Mouse (Mus musculus) C2C12 (cell line): ENCODE results near the gene Ddx17. TPM values are rescaled to one million over a fixed set of nuclear protein-coding genes. Genes with fewer than 3 reads are reported as not detected.

Experiments
- H3K27me3 ChIP-seq: one replicate; pipeline ENCODE4 v1.6.1; 2011; ENCODE audit not compliant: control insufficient read depth, insufficient read depth, insufficient read length
- H3K36me3 ChIP-seq: one replicate; pipeline ENCODE4 v1.6.1; 2011; ENCODE audit not compliant: control insufficient read depth, insufficient read depth
- H3K4me3 ChIP-seq: one replicate; pipeline ENCODE4 v1.5.1; 2011; ENCODE audit warnings: mild to moderate bottlenecking, control low read depth; ENCODE audit not compliant: poor library complexity, insufficient read depth, severe bottlenecking
- H3K79me2 ChIP-seq: one replicate; pipeline ENCODE4 v1.6.1; 2011; ENCODE audit not compliant: control insufficient read depth, insufficient read depth
- H3K79me3 ChIP-seq: one replicate; pipeline ENCODE4 v1.6.1; 2011; ENCODE audit warnings: low read depth, control low read depth
- H3ac ChIP-seq: one replicate; pipeline ENCODE3; 2011; ENCODE audit warnings: low read depth; ENCODE audit not compliant: control insufficient read depth, insufficient read length
- CEBPB ChIP-seq: IDR thresholded peaks from one replicate; pipeline ENCODE4 v1.6.1; 2011; ENCODE audit warnings: low read depth, mild to moderate bottlenecking, control low read depth, moderate library complexity
- CTCF ChIP-seq: IDR thresholded peaks from one replicate; pipeline ENCODE4 v1.5.1; 2011; ENCODE audit not compliant: control insufficient read depth, insufficient read depth, insufficient read length
- FOSL1 ChIP-seq: IDR thresholded peaks from one replicate; pipeline ENCODE4 v1.8.0; 2011; ENCODE audit warnings: mild to moderate bottlenecking, low read length; ENCODE audit not compliant: poor library complexity, insufficient read depth, severe bottlenecking
- MAX ChIP-seq: IDR thresholded peaks from one replicate; pipeline ENCODE4 v1.6.1; 2011; ENCODE audit warnings: mild to moderate bottlenecking, control low read depth
- MYOD1 ChIP-seq: IDR thresholded peaks from one replicate; pipeline ENCODE4 v1.6.1; 2011; ENCODE audit warnings: low read depth; ENCODE audit not compliant: control insufficient read depth, insufficient read length
- MYOG ChIP-seq: IDR thresholded peaks from one replicate; pipeline ENCODE4 v1.6.1; 2011; ENCODE audit not compliant: control insufficient read depth, insufficient read length; ENCODE audit errors: extremely low read depth
- USF1 ChIP-seq: IDR thresholded peaks from one replicate; pipeline ENCODE4 v1.6.1; 2011; ENCODE audit warnings: low read depth, mild to moderate bottlenecking, control low read depth, moderate library complexity
- polyA plus RNA-seq: library from polyadenylated mRNA; unstranded; fragments of >200 nt; fragmentation: generic; extraction: Trizol; gene quantifications from one replicate; pipeline ENCODE4 v1.2.1, GENCODE M21; 2012; ENCODE audit warnings: missing spikeins

The Ddx17 gene
- polyA plus RNA-seq, 1 experiment, result 84.9 TPM

GRCm38 (mm10) chr15:79525979-79526768, 20.4 kb downstream of the Ddx17 start:
- H3K79me2 ChIP-seq, result no peaks in the 10 kb centered on the region
- H3K36me3 ChIP-seq, result peaks cover 84% of the 10 kb centered on the region
- no peaks in the 10 kb centered on the region for H3K27me3 ChIP-seq
- H3K79me3 ChIP-seq, result no peaks in the 10 kb centered on the region
- TF ChIP-seq USF1 (no peak), FOSL1 (no peak), CTCF (no peak), MYOG (no peak), CEBPB (no peak), MYOD1 (no peak), MAX (no peak)
- no peak overlapping the region for H3ac ChIP-seq
- H3K4me3 ChIP-seq, result no peak overlapping the region

DNA sequence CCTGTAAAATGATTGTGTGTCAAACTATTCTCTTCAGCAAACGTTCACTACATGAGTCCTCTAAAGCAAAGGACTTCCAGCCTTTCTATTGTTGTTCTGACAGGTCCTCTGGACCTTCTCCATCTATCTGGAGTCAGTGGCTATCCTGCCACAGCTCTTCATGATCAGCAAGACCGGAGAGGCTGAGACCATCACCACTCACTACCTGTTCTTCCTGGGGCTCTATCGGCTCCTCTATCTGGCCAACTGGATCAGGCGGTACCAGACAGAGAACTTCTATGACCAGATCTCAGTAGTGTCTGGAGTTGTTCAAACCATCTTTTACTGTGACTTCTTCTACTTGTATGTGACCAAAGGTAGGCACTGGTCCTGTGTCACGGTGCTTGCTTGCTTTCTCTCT, 21.0 kb downstream of the Ddx17 start:
- Histone ChIP-seq H3K4me3 (no peak overlapping the region), H3K36me3 (peaks cover 77% of the 10 kb centered on the region), H3K79me3 (no peaks in the 10 kb centered on the region), H3K27me3 (no peaks in the 10 kb centered on the region), H3K79me2 (no peaks in the 10 kb centered on the region), H3ac (no peak overlapping the region)
- no peak for TF ChIP-seq CEBPB
- TF ChIP-seq MAX, result no peak
- no peak for TF ChIP-seq USF1

- Histone ChIP-seq H3ac (no peak overlapping the region), H3K79me2 (peaks cover 31% of the 10 kb centered on the region), H3K79me3 (no peaks in the 10 kb centered on the region), H3K27me3 (no peaks in the 10 kb centered on the region), H3K36me3 (peaks cover 19% of the 10 kb centered on the region), H3K4me3 (no peak overlapping the region)
- TF ChIP-seq USF1 (no peak), MYOD1 (no peak), CEBPB (no peak), MAX (no peak), CTCF (no peak), MYOG (no peak), FOSL1 (no peak)
Measured at GRCm38 (mm10) chr15:79519400-79520220, 26.9 kb downstream of the Ddx17 start.

DNA sequence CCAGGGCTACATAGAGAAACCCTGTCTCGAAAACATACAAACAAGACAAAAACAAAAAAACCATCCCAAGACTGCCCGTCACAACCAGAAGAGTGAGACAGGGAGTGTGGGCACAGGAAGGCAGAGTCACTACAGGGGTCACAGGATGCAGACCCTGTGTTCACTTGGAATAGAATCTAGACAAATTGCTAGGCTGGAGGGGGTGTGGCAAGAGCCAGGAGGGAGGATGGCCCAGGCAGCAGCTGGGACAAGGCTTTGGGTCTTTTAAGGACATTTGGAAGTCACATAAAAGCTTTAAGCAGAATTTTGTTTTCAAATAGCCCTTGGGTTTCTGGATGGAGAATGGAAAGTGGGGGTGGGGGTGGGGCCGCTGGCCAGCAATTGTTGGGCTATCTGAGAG, 28.0 kb downstream of the Ddx17 start:
- TF ChIP-seq MYOG, result no peak
- no peak for TF ChIP-seq MAX
- no peak for TF ChIP-seq MYOD1
- TF ChIP-seq USF1, result no peak
- TF ChIP-seq CTCF, result no peak
- TF ChIP-seq FOSL1, result no peak
- no peak for TF ChIP-seq CEBPB
- Histone ChIP-seq H3K27me3 (no peaks in the 10 kb centered on the region), H3K36me3 (peaks cover 12% of the 10 kb centered on the region), H3K79me2 (peaks cover 31% of the 10 kb centered on the region), H3K4me3 (no peak overlapping the region), H3ac (no peak overlapping the region), H3K79me3 (no peaks in the 10 kb centered on the region)

DNA sequence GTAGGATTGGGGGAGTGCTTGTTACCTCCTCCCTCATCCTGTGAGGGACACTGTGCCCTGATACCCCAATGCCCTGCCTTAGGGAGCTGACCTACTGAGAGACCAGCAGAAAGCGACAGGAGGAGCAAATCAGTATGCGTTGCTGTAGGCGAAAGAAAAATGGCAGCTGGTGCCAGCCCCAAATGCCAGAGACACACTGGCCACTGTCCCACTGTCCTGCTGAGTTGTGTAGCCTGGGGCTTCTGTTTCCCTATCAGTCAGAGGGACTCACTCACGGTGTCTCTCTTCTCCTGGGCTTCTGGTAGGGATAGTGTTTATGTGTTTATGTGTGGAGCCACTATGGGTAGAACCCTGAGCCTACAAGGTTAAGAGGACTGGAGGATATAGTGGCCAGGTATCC, 28.8 kb downstream of the Ddx17 start:
- Histone ChIP-seq H3K79me3 (no peaks in the 10 kb centered on the region), H3K79me2 (peaks cover 31% of the 10 kb centered on the region), H3K27me3 (no peaks in the 10 kb centered on the region), H3ac (no peak overlapping the region), H3K36me3 (peaks cover 3% of the 10 kb centered on the region), H3K4me3 (no peak overlapping the region)
- TF ChIP-seq MYOD1 (no peak), USF1 (no peak), FOSL1 (no peak), CEBPB (no peak), MYOG (no peak), CTCF (no peak), MAX (no peak)
